In the genomic region with DNA sequence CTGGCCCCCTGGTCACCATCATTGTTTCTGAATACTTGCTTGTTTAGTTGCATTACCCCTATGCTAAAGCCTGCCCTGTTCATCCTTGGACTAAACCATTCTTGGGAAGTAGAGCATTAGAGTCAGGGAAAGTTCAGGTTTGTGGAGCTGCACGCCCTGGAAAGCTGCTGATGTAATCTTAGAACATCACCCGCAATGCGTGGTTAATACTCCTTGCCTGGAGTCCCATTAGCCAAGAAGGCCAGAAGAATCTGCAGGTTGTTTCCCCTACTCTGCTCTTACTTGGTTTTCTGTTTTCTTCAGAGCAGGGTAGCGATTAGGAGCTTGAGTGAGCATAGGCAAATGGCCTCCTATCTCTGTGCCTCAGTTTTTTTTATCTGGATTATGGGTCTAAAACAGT, we compare ENCODE assay signal across 16 mouse cellular contexts.
"Had no signal": no experiment of that assay in that cellular context is flagged by ENCODE, and none has a peak within 500 bp of the region (broad histone marks: within the 10 kb centered on the region; RNA-seq: fewer than 3 reads in every experiment).

No protein-coding gene starts in this region.

- H3K4me2 ChIP-seq: liver, embryonic 15.5 days; lung, embryonic 15.5 days; midbrain, embryonic 12.5 days; neural tube, embryonic 12.5 days had no signal

- H3K4me3 ChIP-seq: liver, embryonic 15.5 days; lung, embryonic 15.5 days; midbrain, embryonic 10.5 days; midbrain, embryonic 12.5 days; neural tube, embryonic 12.5 days had no signal

- H3K27ac ChIP-seq: liver, embryonic 15.5 days; lung, embryonic 15.5 days; midbrain, embryonic 10.5 days; midbrain, embryonic 12.5 days; neural tube, embryonic 12.5 days had no signal

- H3K36me3 ChIP-seq: liver, embryonic 15.5 days; lung, embryonic 15.5 days had no signal

- H3K27me3 ChIP-seq: liver, embryonic 15.5 days; lung, embryonic 15.5 days; midbrain, embryonic 12.5 days; neural tube, embryonic 12.5 days had no signal

- DNase-seq: liver, postnatal 0 days; lung, adult 2 months; lung, postnatal 14 days; lung, postnatal 36 days; midbrain, embryonic 14.5 days; right cerebral cortex, postnatal 25 days; right cerebral cortex, postnatal 4 days; spleen, adult 18-20 months; thymus, adult 18-20 months; thymus, postnatal 14 days; thymus, postnatal 36 days had no signal

- H3K4me1 ChIP-seq: lung, embryonic 15.5 days; midbrain, embryonic 12.5 days; neural tube, embryonic 12.5 days had no signal
